Mouse (Mus musculus) liver, embryonic 12.5 days (tissue): ENCODE measurements around the gene 6430571L13Rik. TPM values are rescaled to one million over a fixed set of nuclear protein-coding genes. Genes with fewer than 3 reads are reported as not detected.

Experiments used
- ATAC-seq: fragments of 200-750 bp; cut with Nextera tagmentation; 2 replicates; pipeline ENCODE4 v1.8.0; 2017; ENCODE audit warnings: moderate number of reproducible peaks, mild to moderate bottlenecking, moderate library complexity
- H3K27ac ChIP-seq: fragments of 300-500 bp; sonication (generic); 2 replicates; pipeline ENCODE4 v1.5.1; 2016; ENCODE audit warnings: mild to moderate bottlenecking
- H3K27me3 ChIP-seq: fragments of 300-500 bp; sonication (generic); replicated peaks from 2 replicates; pipeline ENCODE4 v1.6.1; 2016; ENCODE audit warnings: mild to moderate bottlenecking, moderate library complexity
- H3K36me3 ChIP-seq: fragments of 300-500 bp; sonication (generic); 2 replicates; pipeline ENCODE4 v1.6.1; 2016; ENCODE audit warnings: mild to moderate bottlenecking, moderate library complexity
- H3K4me1 ChIP-seq: fragments of 300-500 bp; sonication (generic); 2 replicates; pipeline ENCODE4 v1.6.1; 2016
- H3K4me2 ChIP-seq: fragments of 300-500 bp; sonication (generic); 2 replicates; pipeline ENCODE4 v1.6.1; 2016; ENCODE audit warnings: mild to moderate bottlenecking, moderate library complexity
- H3K4me3 ChIP-seq: fragments of 300-500 bp; sonication (generic); 2 replicates; pipeline ENCODE4 v1.5.1; 2016; ENCODE audit warnings: mild to moderate bottlenecking, moderate library complexity
- H3K9ac ChIP-seq: fragments of 300-500 bp; sonication (generic); 2 replicates; pipeline ENCODE4 v1.6.1; 2016; ENCODE audit warnings: mild to moderate bottlenecking, moderate library complexity
- H3K9me3 ChIP-seq: fragments of 300-500 bp; sonication (generic); replicated peaks from 2 replicates; pipeline ENCODE4 v1.6.1; 2016; ENCODE audit warnings: mild to moderate bottlenecking, moderate library complexity
- WGBS: fragments of 180-500 bp; shearing (Covaris S2); methylation state at CpG from one replicate; pipeline ENCODE4 v1.1.7; 2016; ENCODE audit not compliant: insufficient replicate concordance; 5-methylcytosine and 5-hydroxymethylcytosine counted together
- polyA plus RNA-seq: library from polyadenylated mRNA; unstranded; fragments of >200 nt; fragmentation: Nextera tagmentation; extraction: Ambion mirVana; gene quantifications from 2 replicates; pipeline ENCODE4 v1.2.1, GENCODE M21; 2016

Gene 6430571L13Rik
- polyA plus RNA-seq, 1 experiment from 2014 or later, result 0.06 TPM

- Histone ChIP-seq H3K4me1 (peaks cover 5% of the 10 kb centered on the region; the same call in 1 of the 2 replicates), H3K27me3 (peaks cover 98% of the 10 kb centered on the region), H3K36me3 (no peaks in the 10 kb centered on the region), H3K9me3 (no peaks in the 10 kb centered on the region), H3K27ac (no peak overlapping the region), H3K9ac (no peak overlapping the region), H3K4me2 (peak overlapping the region; percentile 72), H3K4me3 (peak overlapping the region; percentile 55)
- no peak for ATAC-seq
- WGBS, result 1% methylated on average over 31 of the region's 45 CpGs
These were observed 59.7 kb downstream of the 6430571L13Rik start for GRCm38 (mm10) chr9:107400060-107400511.

DNA sequence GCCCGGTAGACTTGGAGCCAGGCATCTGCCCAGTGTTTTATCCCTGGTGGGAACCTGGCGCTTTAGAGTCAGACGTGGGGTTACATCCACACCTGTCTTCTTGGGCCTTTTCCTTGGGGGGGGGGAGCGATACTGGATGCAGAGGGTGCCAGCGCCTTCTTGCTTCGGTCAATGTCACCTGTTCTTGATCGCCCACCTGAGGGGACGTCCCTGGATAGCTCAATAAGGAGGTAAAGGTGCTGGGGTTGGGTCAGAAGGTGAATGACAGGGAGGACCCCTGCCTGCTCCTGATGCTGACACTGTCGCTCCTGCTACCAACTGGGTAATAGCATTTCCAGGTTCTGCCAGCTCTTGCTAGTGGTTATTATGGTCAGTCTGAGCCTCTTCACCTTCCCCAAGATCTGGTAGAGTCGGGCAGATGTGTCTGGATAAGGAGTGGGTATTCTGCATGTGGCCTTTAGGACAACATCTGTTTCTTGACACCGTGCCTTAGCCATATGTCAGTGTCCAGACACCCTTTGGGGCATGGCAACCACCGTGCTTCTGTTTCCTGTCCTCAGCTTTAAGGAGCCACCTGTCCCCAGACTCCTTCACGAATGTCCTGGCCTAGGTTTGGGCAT lies 60.4 kb downstream of the 6430571L13Rik start:
- Histone ChIP-seq H3K9me3 (no peaks in the 10 kb centered on the region), H3K27ac (no peak overlapping the region), H3K27me3 (peaks cover 98% of the 10 kb centered on the region), H3K4me2 (peak overlapping the region; percentile 72), H3K36me3 (no peaks in the 10 kb centered on the region), H3K4me3 (peak overlapping the region; percentile 55), H3K4me1 (peaks cover 5% of the 10 kb centered on the region; the same call in 1 of the 2 replicates), H3K9ac (no peak overlapping the region)
- ATAC-seq, result no peak
- WGBS, result 16% methylated on average over 13 of the region's 13 CpGs

Other genes starting within 250 kb of the 6430571L13Rik start
- gene Dock3, start 108.7 kb upstream of the 6430571L13Rik start, polyA plus RNA-seq, result 0.12 and 0.18 TPM in 2 replicates
- 12.5 and 13.2 TPM in 2 replicates for gene Mapkapk3, start 50.7 kb upstream of the 6430571L13Rik start, polyA plus RNA-seq
- 16.2 and 18.1 TPM in 2 replicates for gene Cish, start 44.6 kb upstream of the 6430571L13Rik start, polyA plus RNA-seq
- gene Hemk1, start 2.3 kb upstream of the 6430571L13Rik start, polyA plus RNA-seq, result 4.9 and 5.0 TPM in 2 replicates
- gene Cacna2d2, start 59.0 kb downstream of the 6430571L13Rik start, polyA plus RNA-seq, result 0.02 and 0.13 TPM in 2 replicates
- 25.9 and 26.4 TPM in 2 replicates for gene Tmem115, start 193.3 kb downstream of the 6430571L13Rik start, polyA plus RNA-seq
- 18.5 and 19.5 TPM in 2 replicates for gene Cyb561d2, start 201.6 kb downstream of the 6430571L13Rik start, polyA plus RNA-seq
- 15.3 and 16.0 TPM in 2 replicates for gene Nprl2, start 201.6 kb downstream of the 6430571L13Rik start, polyA plus RNA-seq
- gene Zmynd10, start 206.7 kb downstream of the 6430571L13Rik start, polyA plus RNA-seq, result not detected in 2 replicates
- 22.2 and 24.8 TPM in 2 replicates for gene Rassf1, start 211.0 kb downstream of the 6430571L13Rik start, polyA plus RNA-seq
- 48.6 and 52.7 TPM in 2 replicates for gene Tusc2, start 222.7 kb downstream of the 6430571L13Rik start, polyA plus RNA-seq
- gene Hyal2, start 227.3 kb downstream of the 6430571L13Rik start, polyA plus RNA-seq, result 53.9 and 57.6 TPM in 2 replicates
- gene Hyal1, start 236.3 kb downstream of the 6430571L13Rik start, polyA plus RNA-seq, result 3.6 and 3.9 TPM in 2 replicates
- gene Naa80, start 238.3 kb downstream of the 6430571L13Rik start, polyA plus RNA-seq, result 12.5 and 12.9 TPM in 2 replicates
- 0.99 and 1.2 TPM in 2 replicates for gene Hyal3, start 240.2 kb downstream of the 6430571L13Rik start, polyA plus RNA-seq
- gene Ifrd2, start 247.0 kb downstream of the 6430571L13Rik start, polyA plus RNA-seq, result 171 TPM in 2 replicates